Mouse (Mus musculus): Measurements from ENCODE around the gene Ttc9c. TPM values are rescaled to one million over a fixed set of nuclear protein-coding genes. Genes with fewer than 3 reads are reported as not detected.

Ttc9c gene
- polyA plus RNA-seq, 1 experiment from 2014 or later: 55.7 TPM

DNA sequence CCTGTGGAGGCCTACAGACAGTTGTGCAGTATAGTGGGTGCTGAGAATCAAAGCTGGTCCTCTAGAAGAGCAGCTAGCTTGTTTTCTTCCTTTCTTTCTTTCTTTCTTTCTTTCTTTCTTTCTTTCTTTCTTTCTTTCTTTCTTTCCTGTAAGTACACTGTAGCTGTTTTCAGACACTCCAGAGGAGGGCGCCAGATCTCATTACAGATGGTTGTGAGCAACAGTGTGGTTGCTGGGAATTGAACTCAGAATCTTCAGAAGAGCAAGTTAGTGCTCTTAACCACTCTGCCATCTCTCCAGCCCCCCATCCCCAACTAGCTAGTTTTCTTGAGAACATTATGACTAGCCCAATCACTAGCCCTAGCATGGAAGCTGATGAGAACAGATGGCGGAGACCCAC lies 58.4 kb downstream of the Ttc9c start:
- 90% methylated on average over 2 of the region's 2 CpGs for WGBS
- no peak for ATAC-seq (ENCODE audit: insufficient read depth)
- TF ChIP-seq CTCF (IDR thresholded peaks at IDR 0.05; ENCODE audit: low read depth): no peak

More for the DNA sequence above, 58.4 kb downstream of the Ttc9c start:
- Histone ChIP-seq H3K4me3 (ENCODE audit: low read depth, low read length) (no peak overlapping the region), H3K27me3 (ENCODE audit: insufficient read depth, low read length) (no peaks in the 10 kb centered on the region), H3K4me2 (no peak overlapping the region), H3K36me3 (ENCODE audit: insufficient read depth) (peaks cover 36% of the 10 kb centered on the region), H3K4me1 (ENCODE audit: insufficient read depth) (0 out of 2 replicates have a peak, but pooled peaks cover 3% of the 10 kb centered on the region), H3K27ac (ENCODE audit: low read depth) (no peak overlapping the region), H3K9me3 (ENCODE audit: low read depth, low read length) (no peaks in the 10 kb centered on the region; the same call in 1 of the 2 replicates), H3K9ac (no peak overlapping the region)
- no peak for DNase-seq

Other genes with a start within 250 kb of the Ttc9c start
- gene Slc22a8, start 228.1 kb downstream of the Ttc9c start, polyA plus RNA-seq (2014; fragmentation: Nextera tagmentation; extraction: Ambion mirVana): not detected in 2 replicates
- gene Slc22a6, start 201.3 kb downstream of the Ttc9c start, polyA plus RNA-seq (2014; fragmentation: Nextera tagmentation; extraction: Ambion mirVana): not detected in 2 replicates
- gene Chrm1, start 155.5 kb downstream of the Ttc9c start, polyA plus RNA-seq (2014; fragmentation: Nextera tagmentation; extraction: Ambion mirVana): 0.05 and 0.08 TPM in 2 replicates
- gene Slc3a2, start 96.0 kb downstream of the Ttc9c start, polyA plus RNA-seq (2014; fragmentation: Nextera tagmentation; extraction: Ambion mirVana): 85.0 and 89.1 TPM in 2 replicates
- 83.4 and 88.0 TPM in 2 replicates for gene Wdr74, start 83.5 kb downstream of the Ttc9c start, polyA plus RNA-seq (2014; fragmentation: Nextera tagmentation; extraction: Ambion mirVana)
- 1.2 and 2.3 TPM in 2 replicates for gene 1700092M07Rik, start 78.6 kb downstream of the Ttc9c start, polyA plus RNA-seq (2014; fragmentation: Nextera tagmentation; extraction: Ambion mirVana)
- 122 and 126 TPM in 2 replicates for gene Stx5a, start 77.9 kb downstream of the Ttc9c start, polyA plus RNA-seq (2014; fragmentation: Nextera tagmentation; extraction: Ambion mirVana)
- gene Nxf1, start 62.3 kb downstream of the Ttc9c start, polyA plus RNA-seq (2014; fragmentation: Nextera tagmentation; extraction: Ambion mirVana): 195 and 197 TPM in 2 replicates
- gene Tmem223, start 48.3 kb downstream of the Ttc9c start, polyA plus RNA-seq (2014; fragmentation: Nextera tagmentation; extraction: Ambion mirVana): 166 and 207 TPM in 2 replicates
- gene Tmem179b, start 44.9 kb downstream of the Ttc9c start, polyA plus RNA-seq (2014; fragmentation: Nextera tagmentation; extraction: Ambion mirVana): 67.7 and 72.3 TPM in 2 replicates
- gene Taf6l, start 32.9 kb downstream of the Ttc9c start, polyA plus RNA-seq (2014; fragmentation: Nextera tagmentation; extraction: Ambion mirVana): 21.5 and 24.7 TPM in 2 replicates
- gene Polr2g, start 20.8 kb downstream of the Ttc9c start, polyA plus RNA-seq (2014; fragmentation: Nextera tagmentation; extraction: Ambion mirVana): 162 and 163 TPM in 2 replicates
- 6.1 and 6.6 TPM in 2 replicates for gene Zbtb3, start 16.8 kb downstream of the Ttc9c start, polyA plus RNA-seq (2014; fragmentation: Nextera tagmentation; extraction: Ambion mirVana)
- 7.9 and 8.3 TPM in 2 replicates for gene Hnrnpul2, start 677 bp upstream of the Ttc9c start, polyA plus RNA-seq (2014; fragmentation: Nextera tagmentation; extraction: Ambion mirVana)
- not detected in 2 replicates for gene AC129217.1, start 10.4 kb upstream of the Ttc9c start, polyA plus RNA-seq (2014; fragmentation: Nextera tagmentation; extraction: Ambion mirVana)
- gene Bscl2, start 18.1 kb upstream of the Ttc9c start, polyA plus RNA-seq (2014; fragmentation: Nextera tagmentation; extraction: Ambion mirVana): 38.4 and 42.5 TPM in 2 replicates
- gene Gng3, start 19.9 kb upstream of the Ttc9c start, polyA plus RNA-seq (2014; fragmentation: Nextera tagmentation; extraction: Ambion mirVana): 1.2 and 2.1 TPM in 2 replicates
- gene Lrrn4cl, start 31.4 kb upstream of the Ttc9c start, polyA plus RNA-seq (2014; fragmentation: Nextera tagmentation; extraction: Ambion mirVana): 0.83 and 0.96 TPM in 2 replicates
- gene Ubxn1, start 52.2 kb upstream of the Ttc9c start, polyA plus RNA-seq (2014; fragmentation: Nextera tagmentation; extraction: Ambion mirVana): 149 and 152 TPM in 2 replicates
- gene Uqcc3, start 61.6 kb upstream of the Ttc9c start, polyA plus RNA-seq (2014; fragmentation: Nextera tagmentation; extraction: Ambion mirVana): 51.9 and 53.9 TPM in 2 replicates
- 72.1 and 78.8 TPM in 2 replicates for gene Lbhd1, start 64.4 kb upstream of the Ttc9c start, polyA plus RNA-seq (2014; fragmentation: Nextera tagmentation; extraction: Ambion mirVana)
- gene Gm49403, start 64.6 kb upstream of the Ttc9c start, polyA plus RNA-seq (2014; fragmentation: Nextera tagmentation; extraction: Ambion mirVana): not detected in 2 replicates
- gene 1810009A15Rik, start 69.5 kb upstream of the Ttc9c start, polyA plus RNA-seq (2014; fragmentation: Nextera tagmentation; extraction: Ambion mirVana): 92.0 and 93.3 TPM in 2 replicates
- 0.37 TPM in 1 of 2 replicates, not detected in the other for gene Gm49416, start 69.6 kb upstream of the Ttc9c start, polyA plus RNA-seq (2014; fragmentation: Nextera tagmentation; extraction: Ambion mirVana)
- 43.1 and 46.5 TPM in 2 replicates for gene Ints5, start 73.7 kb upstream of the Ttc9c start, polyA plus RNA-seq (2014; fragmentation: Nextera tagmentation; extraction: Ambion mirVana)
- gene Ganab, start 78.7 kb upstream of the Ttc9c start, polyA plus RNA-seq (2014; fragmentation: Nextera tagmentation; extraction: Ambion mirVana): 112 and 121 TPM in 2 replicates
- 34.5 and 37.8 TPM in 2 replicates for gene B3gat3, start 101.0 kb upstream of the Ttc9c start, polyA plus RNA-seq (2014; fragmentation: Nextera tagmentation; extraction: Ambion mirVana)
- 0.73 and 1.3 TPM in 2 replicates for gene Rom1, start 110.0 kb upstream of the Ttc9c start, polyA plus RNA-seq (2014; fragmentation: Nextera tagmentation; extraction: Ambion mirVana)
- 19.0 and 19.5 TPM in 2 replicates for gene Eml3, start 110.2 kb upstream of the Ttc9c start, polyA plus RNA-seq (2014; fragmentation: Nextera tagmentation; extraction: Ambion mirVana)
- 44.0 and 52.1 TPM in 2 replicates for gene Mta2, start 122.5 kb upstream of the Ttc9c start, polyA plus RNA-seq (2014; fragmentation: Nextera tagmentation; extraction: Ambion mirVana)
- 27.4 and 28.4 TPM in 2 replicates for gene Tut1, start 134.5 kb upstream of the Ttc9c start, polyA plus RNA-seq (2014; fragmentation: Nextera tagmentation; extraction: Ambion mirVana)
- gene Eef1g, start 147.7 kb upstream of the Ttc9c start, polyA plus RNA-seq (2014; fragmentation: Nextera tagmentation; extraction: Ambion mirVana): 480 and 516 TPM in 2 replicates
- 14.9 and 15.8 TPM in 2 replicates for gene Ahnak, start 170.0 kb upstream of the Ttc9c start, polyA plus RNA-seq (2014; fragmentation: Nextera tagmentation; extraction: Ambion mirVana)

Measured in lung, embryonic 14.5 days (tissue).